Mouse (Mus musculus) layer of hippocampus, adult 2 months (tissue): ENCODE data around the gene Fkbp15. TPM values are rescaled to one million over a fixed set of nuclear protein-coding genes. Genes with fewer than 3 reads are reported as not detected.

Experiments used
- DNase-seq, 2 experiments: peaks; one replicate each; pipeline ENCODE4 v3.0.0; 2022; ENCODE audit warnings: low spot score in 2 of 2
- H3K27ac ChIP-seq: fragments of 200-600 bp; 2 replicates; pipeline ENCODE4 v1.8.1; 2022
- H3K4me3 ChIP-seq: fragments of 200-600 bp; 2 replicates; pipeline ENCODE4 v1.8.1; 2022; ENCODE audit warnings: mild to moderate bottlenecking
- CTCF ChIP-seq: fragments of 200-600 bp; conservative IDR thresholded peaks from 2 replicates; pipeline ENCODE4 v1.8.1; 2022; ENCODE audit warnings: antibody characterized with exemption, mild to moderate bottlenecking, moderate library complexity
- total RNA-seq, 2 experiments: library from RNA; stranded (reverse); gene quantifications; 2 replicates each; pipeline ENCODE4 v1.2.3; 2021

The Fkbp15 gene
- total RNA-seq, 2 experiments from 2014 or later: 41.1 to 43.4 TPM

GRCm38 (mm10) chr4:62250896-62251544 is 109.3 kb downstream of the Fkbp15 start:
- H3K4me3 ChIP-seq: no peak overlapping the region
- no peak overlapping the region for H3K27ac ChIP-seq
- TF ChIP-seq CTCF: peak; percentile 70
- DNase-seq: no peak

Other genes with a start within 250 kb of the Fkbp15 start
- gene Mup21, start 209.7 kb downstream of the Fkbp15 start, total RNA-seq: not detected
- gene Zfp37, start 129.5 kb downstream of the Fkbp15 start, total RNA-seq: 10 to 100 TPM; 26.0 to 26.3 TPM
- 10 to 100 TPM in 1 of 2 experiments, 1 to 10 TPM in 1; 9.5 to 10.2 TPM for gene Slc31a2, start 98.0 kb downstream of the Fkbp15 start, total RNA-seq
- gene Slc31a1, start 179 bp upstream of the Fkbp15 start, total RNA-seq: 10 to 100 TPM; 11.7 to 11.9 TPM
- 10 to 100 TPM; 49.0 to 51.3 TPM for gene Cdc26, start 48.1 kb upstream of the Fkbp15 start, total RNA-seq
- gene Prpf4, start 48.2 kb upstream of the Fkbp15 start, total RNA-seq: 10 to 100 TPM; 13.2 to 13.3 TPM
- not detected for gene Rnf183, start 74.7 kb upstream of the Fkbp15 start, total RNA-seq
- 1 to 10 TPM; 7.3 to 8.3 TPM for gene Wdr31, start 110.3 kb upstream of the Fkbp15 start, total RNA-seq
- gene Bspry, start 119.5 kb upstream of the Fkbp15 start, total RNA-seq: under 1 TPM; 0.64 to 0.69 TPM
- gene Hdhd3, start 142.9 kb upstream of the Fkbp15 start, total RNA-seq: 10 to 100 TPM in 1 of 2 experiments, 1 to 10 TPM in 1; 7.9 to 11.1 TPM
- 10 to 100 TPM; 24.6 to 31.5 TPM for gene Alad, start 159.4 kb upstream of the Fkbp15 start, total RNA-seq
- gene Pole3, start 164.5 kb upstream of the Fkbp15 start, total RNA-seq: 10 to 100 TPM; 28.0 to 28.5 TPM
- under 1 TPM in 1 of 2 experiments, not detected in 1; 0.44 TPM for gene 4933430I17Rik, start 164.8 kb upstream of the Fkbp15 start, total RNA-seq
- gene Rgs3, start 199.3 kb upstream of the Fkbp15 start, total RNA-seq: 10 to 100 TPM; 18.9 to 21.6 TPM